Mouse (Mus musculus) ES-Bruce4 (cell line): ENCODE data around the gene Gzma.

ENCODE experiments used
- CTCF ChIP-seq: IDR thresholded peaks from one replicate; pipeline ENCODE4 v1.8.1; 2011; ENCODE audit warnings: low read depth, low read length
- EP300 ChIP-seq: IDR thresholded peaks from 2 replicates; pipeline ENCODE4 v1.6.1; 2011; ENCODE audit warnings: low read depth, low read length; ENCODE audit not compliant: insufficient read depth
- POLR2A ChIP-seq: IDR thresholded peaks from one replicate; pipeline ENCODE4 v1.8.1; 2011; ENCODE audit warnings: low read length; ENCODE audit not compliant: insufficient read depth

DNA sequence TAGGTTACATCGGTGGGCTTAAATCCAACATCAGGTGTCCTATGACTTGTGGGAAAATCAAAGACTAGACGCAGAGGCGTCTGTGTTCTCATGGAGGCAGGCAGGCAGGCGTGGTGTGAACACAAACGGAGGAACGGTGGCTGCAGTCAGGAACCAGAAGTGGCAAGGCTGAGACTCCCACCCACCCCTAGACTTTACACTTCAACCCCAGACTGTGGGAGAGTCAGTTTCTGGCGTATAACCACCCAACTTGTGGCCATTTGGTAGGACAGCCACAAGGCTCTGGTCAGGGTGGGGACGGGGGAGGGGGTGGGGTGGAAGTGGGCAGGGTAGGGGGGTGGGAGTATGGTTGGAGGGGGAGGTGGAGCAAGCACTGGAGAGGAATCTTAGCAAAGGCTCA, 10.3 kb downstream of the Gzma start:
- TF ChIP-seq CTCF (no peak), EP300 (no peak), POLR2A (no peak)
